Mouse (Mus musculus): ENCODE measurements around the gene Dtx3l. TPM values are rescaled to one million over a fixed set of nuclear protein-coding genes. Genes with fewer than 3 reads are reported as not detected.

Gene Dtx3l
- total RNA-seq, 2 experiments from 2014 or later, result 2.2 TPM

GRCm38 (mm10) chr16:35890645-35891044 is 48.3 kb downstream of the Dtx3l start:
- intact Hi-C loops (cut with DNase I), result no loop called here
- no peak for DNase-seq

GRCm38 (mm10) chr16:35888910-35889309 is 50.0 kb downstream of the Dtx3l start:
- intact Hi-C loops (cut with DNase I), result no loop called here
- no peak for DNase-seq

- no peak for DNase-seq
- intact Hi-C loops (cut with DNase I), result no loop called here
These were observed 50.8 kb downstream of the Dtx3l start for GRCm38 (mm10) chr16:35888174-35888573.

Other genes starting within 250 kb of the Dtx3l start
- 10 to 100 TPM; 89.4 to 95.2 TPM for gene Dirc2, start 169.8 kb downstream of the Dtx3l start, total RNA-seq (2021)
- gene Hspbap1, start 168.8 kb downstream of the Dtx3l start, total RNA-seq (2021), result 10 to 100 TPM; 10.5 to 11.0 TPM
- gene Parp14, start 67.6 kb downstream of the Dtx3l start, total RNA-seq (2021), result 1 to 10 TPM in 1 of 2 experiments, under 1 TPM in 1; 0.60 to 1.3 TPM
- gene Parp9, start 681 bp downstream of the Dtx3l start, total RNA-seq (2021), result 1 to 10 TPM; 2.0 to 2.4 TPM
- gene Kpna1, start 39.6 kb upstream of the Dtx3l start, total RNA-seq (2021), result 10 to 100 TPM; 92.1 to 96.8 TPM
- 1 to 10 TPM; 6.8 to 7.0 TPM for gene Wdr5b, start 102.0 kb upstream of the Dtx3l start, total RNA-seq (2021)
- 10 to 100 TPM; 55.9 to 61.0 TPM for gene Fam162a, start 132.4 kb upstream of the Dtx3l start, total RNA-seq (2021)
- 10 to 100 TPM; 19.0 to 21.1 TPM for gene Ccdc58, start 132.5 kb upstream of the Dtx3l start, total RNA-seq (2021)
- not detected for gene Csta1, start 192.1 kb upstream of the Dtx3l start, total RNA-seq (2021)
- not detected for gene Stfa2l1, start 217.7 kb upstream of the Dtx3l start, total RNA-seq (2021)
- gene Gm5483, start 245.1 kb upstream of the Dtx3l start, total RNA-seq (2021), result under 1 TPM in 1 of 2 experiments, not detected in 1; 0.26 TPM